Mouse (Mus musculus) megakaryocyte, embryonic 14.5 days (primary cell): ENCODE measurements around the gene Fbxl18.

Experiments used
- FLI1 ChIP-seq: IDR thresholded peaks from 2 replicates; pipeline ENCODE4 v1.6.1; 2012; ENCODE audit warnings: low read length, inconsistent platforms, mixed read lengths
- GATA1 ChIP-seq: IDR thresholded peaks from 3 replicates; pipeline ENCODE4 v1.6.1; 2012; ENCODE audit warnings: mixed read lengths, low read length, inconsistent platforms, borderline replicate concordance

DNA sequence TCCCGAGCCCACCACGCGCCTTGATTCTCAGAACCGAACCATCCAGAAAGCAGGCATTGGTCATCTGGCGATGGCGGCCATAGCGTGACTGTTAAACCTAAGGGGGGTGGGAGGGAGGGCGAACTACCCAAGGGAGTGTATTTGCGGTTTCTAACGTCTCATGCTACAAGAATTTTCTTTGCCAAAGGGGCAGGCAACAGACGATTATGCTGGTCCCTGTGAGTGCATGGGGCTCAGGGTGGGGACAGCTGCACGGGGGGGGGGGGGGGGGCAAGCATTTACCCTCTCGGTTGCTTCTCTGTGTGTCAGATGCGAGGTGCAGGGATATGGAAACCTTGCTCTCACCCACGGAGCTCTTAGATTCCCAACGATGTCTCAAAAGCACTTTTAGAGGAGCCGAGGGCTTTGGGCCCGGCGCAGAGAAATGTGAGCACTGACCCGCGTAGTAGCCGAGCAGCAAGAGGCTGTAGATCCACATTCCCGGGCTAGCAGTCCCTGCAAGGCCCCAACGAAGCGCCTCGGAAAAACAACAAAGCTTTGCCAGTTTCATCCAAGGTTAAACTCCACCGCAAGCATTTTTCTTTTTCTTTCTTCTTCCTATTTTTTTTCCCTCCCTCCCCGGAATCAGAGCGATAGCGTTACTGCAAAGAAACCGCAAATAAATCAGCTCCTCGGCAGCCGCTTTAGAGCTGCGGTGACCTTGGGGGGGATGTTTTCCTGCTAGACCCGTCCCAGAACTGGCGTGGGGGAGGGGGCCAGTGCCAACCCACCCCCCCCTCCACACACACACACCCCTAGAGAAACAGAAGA lies 72.7 kb downstream of the Fbxl18 start:
- TF ChIP-seq GATA1, result no peak
- TF ChIP-seq FLI1, result no peak
